Mouse (Mus musculus) hindbrain, embryonic 13.5 days (tissue): ENCODE data around the gene Prkar2b. TPM values are rescaled to one million over a fixed set of nuclear protein-coding genes. Genes with fewer than 3 reads are reported as not detected.
A peak's percentile ranks its signal among the peaks of the same experiment; 100 is the strongest.

Experiments
- ATAC-seq: fragments of 200-750 bp; cut with Nextera tagmentation; 2 replicates; pipeline ENCODE4 v1.8.0; 2017; ENCODE audit warnings: moderate TSS enrichment; ENCODE audit not compliant: low FRiP score
- H3K27ac ChIP-seq: fragments of 300-500 bp; sonication (generic); 2 replicates; pipeline ENCODE4 v1.5.1; 2015; ENCODE audit warnings: inconsistent platforms, mild to moderate bottlenecking, moderate library complexity
- H3K27me3 ChIP-seq: fragments of 300-500 bp; sonication (generic); 2 replicates; pipeline ENCODE4 v1.6.1; 2015; ENCODE audit warnings: mild to moderate bottlenecking, inconsistent platforms
- H3K36me3 ChIP-seq: fragments of 300-500 bp; sonication (generic); 2 replicates; pipeline ENCODE4 v1.6.1; 2015; ENCODE audit warnings: mild to moderate bottlenecking, inconsistent platforms
- H3K4me1 ChIP-seq: fragments of 300-500 bp; sonication (generic); replicated peaks from 2 replicates; pipeline ENCODE4 v1.6.1; 2015; ENCODE audit warnings: inconsistent platforms
- H3K4me2 ChIP-seq: fragments of 300-500 bp; sonication (generic); 2 replicates; pipeline ENCODE4 v1.6.1; 2015; ENCODE audit warnings: inconsistent platforms, mild to moderate bottlenecking, moderate library complexity
- H3K4me3 ChIP-seq: fragments of 300-500 bp; sonication (generic); 2 replicates; pipeline ENCODE4 v1.5.1; 2015; ENCODE audit warnings: mild to moderate bottlenecking, inconsistent platforms
- H3K9ac ChIP-seq: fragments of 300-500 bp; sonication (generic); 2 replicates; pipeline ENCODE4 v1.6.1; 2015; ENCODE audit warnings: mild to moderate bottlenecking, inconsistent platforms
- H3K9me3 ChIP-seq: fragments of 300-500 bp; sonication (generic); 2 replicates; pipeline ENCODE4 v1.6.1; 2016; ENCODE audit warnings: inconsistent platforms
- WGBS: fragments of 180-500 bp; shearing (Covaris S2); methylation state at CpG from one replicate; pipeline ENCODE4 v1.1.7; 2015; 5-methylcytosine and 5-hydroxymethylcytosine counted together
- polyA plus RNA-seq: library from polyadenylated mRNA; unstranded; fragments of >200 nt; fragmentation: Nextera tagmentation; extraction: Ambion mirVana; gene quantifications from 2 replicates; pipeline ENCODE4 v1.2.1, GENCODE M21; 2015

The Prkar2b gene
- polyA plus RNA-seq, 1 experiment from 2014 or later = 110 TPM

DNA sequence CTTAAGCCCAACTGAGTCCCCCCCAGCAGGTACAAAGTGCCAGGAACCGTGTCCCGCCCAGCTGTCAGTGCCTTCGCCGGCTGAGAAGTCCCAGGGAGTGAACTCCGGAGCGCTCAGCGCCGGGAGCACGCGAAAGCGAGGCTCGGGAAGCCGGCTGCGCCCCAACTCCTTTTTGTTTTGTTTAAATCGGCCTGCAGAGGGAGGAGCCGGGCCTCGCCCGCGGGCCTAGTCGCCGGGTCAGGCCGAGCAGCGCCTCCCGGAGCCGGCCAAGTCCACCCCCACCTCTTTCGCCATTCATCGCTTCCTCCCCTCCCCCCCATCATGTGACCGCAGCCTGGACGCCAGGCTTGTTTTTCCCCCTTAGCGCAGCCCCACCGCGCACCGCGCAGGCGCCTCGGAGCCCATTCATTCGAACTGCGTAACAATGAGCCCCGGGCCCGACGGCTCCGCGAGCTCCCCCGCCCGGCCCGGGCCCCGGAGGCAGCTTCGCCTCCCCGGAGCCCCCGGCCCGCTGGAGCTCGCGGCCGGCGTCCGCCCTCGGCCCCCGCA is 111.8 kb downstream of the Prkar2b start:
- under 1% methylated on average over 53 of the region's 58 CpGs for WGBS
- Histone ChIP-seq H3K36me3 (no peaks in the 10 kb centered on the region), H3K4me3 (peak overlapping the region; percentile 86), H3K9ac (peak overlapping the region; percentile 88), H3K9me3 (no peaks in the 10 kb centered on the region), H3K27me3 (no peaks in the 10 kb centered on the region), H3K27ac (peak overlapping the region; percentile 98), H3K4me2 (peak overlapping the region; percentile 61), H3K4me1 (peaks cover 7% of the 10 kb centered on the region)
- peak; percentile 83 for ATAC-seq

DNA sequence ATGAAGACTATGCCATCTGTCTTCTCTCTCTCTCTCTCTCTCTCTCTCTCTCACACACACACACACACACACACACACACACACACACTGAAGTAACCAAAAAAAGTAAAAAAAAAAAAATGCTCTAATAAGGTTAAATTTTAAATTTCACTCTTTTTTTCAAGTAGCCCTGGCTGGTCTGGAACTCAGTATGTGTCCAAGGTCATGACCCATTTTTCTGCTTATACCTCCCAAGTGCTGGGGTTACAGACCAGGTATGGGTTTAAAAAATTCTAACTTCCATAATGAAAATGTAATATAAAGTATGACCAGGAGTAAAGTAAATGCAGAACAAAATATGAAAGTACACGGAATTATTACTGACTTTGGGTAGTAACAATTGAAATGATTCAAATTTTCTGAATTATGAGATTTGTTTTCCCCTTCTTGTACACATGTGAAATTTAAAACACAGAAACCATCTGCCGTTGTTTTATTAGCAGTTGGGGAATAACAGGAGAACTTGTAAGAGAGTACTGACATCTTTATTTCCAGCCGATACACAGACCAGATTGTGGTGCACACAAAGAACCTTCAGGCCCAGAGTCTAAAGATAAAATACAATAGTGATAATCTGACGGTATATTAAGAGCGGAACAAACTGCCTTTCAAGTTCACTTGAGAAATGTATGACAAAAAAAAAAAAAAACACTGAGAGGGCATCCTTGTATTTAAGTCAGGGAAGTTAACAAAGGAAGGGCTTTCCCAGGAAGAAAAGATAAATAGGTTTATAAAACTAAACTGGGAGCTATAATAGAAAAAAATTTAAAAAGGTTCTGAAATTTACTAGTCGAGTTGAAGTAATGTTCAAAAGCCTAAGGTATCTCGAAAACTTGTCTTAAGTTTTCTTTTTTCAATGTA is 112.7 kb downstream of the Prkar2b start:
- peak overlapping the region; percentile 61 for H3K4me2 ChIP-seq
- 18% methylated on average over 7 of the region's 7 CpGs for WGBS
- H3K27me3 ChIP-seq = no peaks in the 10 kb centered on the region
- peak overlapping the region; percentile 88 for H3K9ac ChIP-seq
- H3K4me1 ChIP-seq = peaks cover 7% of the 10 kb centered on the region
- H3K4me3 ChIP-seq = peak overlapping the region; percentile 86
- H3K36me3 ChIP-seq = peaks cover 5% of the 10 kb centered on the region
- no peak for ATAC-seq
- H3K9me3 ChIP-seq = no peaks in the 10 kb centered on the region
- peak overlapping the region; percentile 98 for H3K27ac ChIP-seq

DNA sequence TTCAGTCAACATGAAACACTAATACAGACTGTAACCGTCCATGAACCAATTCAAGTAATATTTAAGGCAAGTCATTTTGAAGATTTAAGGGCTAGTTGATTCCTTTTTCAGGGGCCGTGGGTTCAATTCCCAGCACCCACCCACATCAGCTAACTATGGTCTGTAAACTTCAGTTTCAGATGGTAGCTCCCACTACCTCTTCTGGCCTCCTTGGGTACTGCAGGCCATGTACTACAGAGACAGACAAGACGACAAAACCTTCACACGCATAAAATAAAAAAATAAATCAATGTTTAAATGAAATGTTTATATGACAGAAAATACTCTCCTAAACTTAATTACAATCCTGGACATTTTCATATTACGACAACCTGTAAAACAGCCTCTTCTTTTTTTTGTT is 113.6 kb downstream of the Prkar2b start:
- no peak for ATAC-seq
- H3K27ac ChIP-seq = no peak overlapping the region
- 93% methylated on average over 5 of the region's 5 CpGs for WGBS
- H3K9me3 ChIP-seq = no peaks in the 10 kb centered on the region
- H3K4me3 ChIP-seq = no peak overlapping the region
- peaks cover 14% of the 10 kb centered on the region for H3K36me3 ChIP-seq
- peak overlapping the region; percentile 61; the same call in 1 of the 2 replicates for H3K4me2 ChIP-seq
- H3K4me1 ChIP-seq = peaks cover 7% of the 10 kb centered on the region
- H3K27me3 ChIP-seq = no peaks in the 10 kb centered on the region
- no peak overlapping the region for H3K9ac ChIP-seq

DNA sequence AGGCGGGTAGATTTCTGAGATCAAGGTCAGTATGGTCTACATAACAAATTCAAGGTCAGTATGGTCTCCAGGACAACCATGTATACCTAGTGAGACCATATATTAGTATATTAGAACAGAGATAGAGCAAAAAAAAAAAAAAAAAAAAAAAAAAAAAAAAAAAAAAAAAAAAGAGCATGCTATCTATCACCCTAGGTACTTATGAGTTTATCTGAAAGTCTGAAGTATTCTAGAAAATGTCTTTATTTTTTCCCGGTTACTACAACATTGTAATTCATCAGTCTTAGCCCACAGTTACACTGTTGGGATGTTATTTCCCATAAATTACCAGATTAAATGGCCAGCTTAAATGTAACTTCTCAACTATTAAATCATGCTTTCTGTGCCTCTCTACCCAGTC is 116.7 kb downstream of the Prkar2b start:
- Histone ChIP-seq H3K27me3 (no peaks in the 10 kb centered on the region), H3K4me3 (no peak overlapping the region), H3K4me2 (no peak overlapping the region), H3K36me3 (peaks cover 30% of the 10 kb centered on the region), H3K4me1 (no peaks in the 10 kb centered on the region), H3K27ac (no peak overlapping the region), H3K9ac (no peak overlapping the region), H3K9me3 (no peaks in the 10 kb centered on the region)
- no peak for ATAC-seq
- WGBS = 96% methylated on average over 2 of the region's 2 CpGs

DNA sequence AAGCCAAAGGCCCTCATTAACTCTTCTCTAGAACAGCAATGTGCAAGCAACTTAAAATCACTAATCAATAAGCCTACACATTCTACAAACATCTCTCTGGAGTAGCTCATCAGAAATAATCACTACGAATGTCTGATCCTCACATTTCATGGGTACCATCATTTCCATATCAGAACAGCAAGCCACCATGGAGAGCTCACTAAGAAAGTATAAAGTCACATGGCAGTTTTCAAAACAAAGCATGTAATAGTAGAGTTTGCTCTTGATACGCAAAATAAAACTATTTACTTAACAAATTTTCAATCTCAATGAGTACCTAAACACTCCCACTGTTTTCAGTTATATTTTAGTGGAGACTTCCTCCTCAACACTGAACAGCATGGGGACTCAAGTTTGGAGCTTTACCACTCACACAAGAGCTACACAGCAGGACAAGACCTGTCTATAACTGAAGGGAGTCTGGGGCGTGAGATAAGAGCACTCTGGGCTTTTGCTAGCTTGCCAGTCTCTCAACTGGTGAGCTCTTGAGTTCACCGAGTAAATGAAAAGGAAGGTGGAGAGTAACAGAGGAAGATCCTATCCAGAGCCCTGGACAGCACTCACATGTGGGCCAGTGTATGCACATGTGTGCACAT is 118.0 kb downstream of the Prkar2b start:
- no peak overlapping the region for H3K27ac ChIP-seq
- no peak overlapping the region for H3K9ac ChIP-seq
- H3K9me3 ChIP-seq = no peaks in the 10 kb centered on the region
- no peak for ATAC-seq
- no peaks in the 10 kb centered on the region for H3K4me1 ChIP-seq
- H3K27me3 ChIP-seq = no peaks in the 10 kb centered on the region
- H3K4me2 ChIP-seq = no peak overlapping the region
- peaks cover 42% of the 10 kb centered on the region for H3K36me3 ChIP-seq
- WGBS = 95% methylated on average over 4 of the region's 4 CpGs
- no peak overlapping the region for H3K4me3 ChIP-seq

DNA sequence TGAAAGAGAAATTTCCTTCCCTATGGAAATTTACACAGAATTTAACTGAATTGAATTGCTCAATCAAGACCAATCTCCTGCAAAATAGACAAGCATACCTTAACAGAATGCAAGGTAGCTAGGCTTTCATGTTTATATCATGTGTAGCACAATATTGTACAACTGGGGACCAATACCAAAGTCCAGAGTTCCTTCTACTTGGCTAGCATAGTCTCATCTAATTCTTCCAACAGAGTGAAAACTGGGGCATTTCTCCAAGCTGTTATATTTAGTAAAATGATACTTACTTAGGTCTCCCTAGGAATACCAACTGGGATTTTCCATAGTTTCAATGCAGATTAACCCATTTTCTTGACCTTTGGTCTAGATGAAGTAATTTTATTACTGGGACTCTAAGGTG is 122.1 kb downstream of the Prkar2b start:
- Histone ChIP-seq H3K27me3 (no peaks in the 10 kb centered on the region), H3K9ac (no peak overlapping the region), H3K27ac (no peak overlapping the region), H3K36me3 (peaks cover 71% of the 10 kb centered on the region), H3K4me2 (no peak overlapping the region), H3K4me3 (no peak overlapping the region), H3K4me1 (no peaks in the 10 kb centered on the region), H3K9me3 (no peaks in the 10 kb centered on the region)
- no peak for ATAC-seq

DNA sequence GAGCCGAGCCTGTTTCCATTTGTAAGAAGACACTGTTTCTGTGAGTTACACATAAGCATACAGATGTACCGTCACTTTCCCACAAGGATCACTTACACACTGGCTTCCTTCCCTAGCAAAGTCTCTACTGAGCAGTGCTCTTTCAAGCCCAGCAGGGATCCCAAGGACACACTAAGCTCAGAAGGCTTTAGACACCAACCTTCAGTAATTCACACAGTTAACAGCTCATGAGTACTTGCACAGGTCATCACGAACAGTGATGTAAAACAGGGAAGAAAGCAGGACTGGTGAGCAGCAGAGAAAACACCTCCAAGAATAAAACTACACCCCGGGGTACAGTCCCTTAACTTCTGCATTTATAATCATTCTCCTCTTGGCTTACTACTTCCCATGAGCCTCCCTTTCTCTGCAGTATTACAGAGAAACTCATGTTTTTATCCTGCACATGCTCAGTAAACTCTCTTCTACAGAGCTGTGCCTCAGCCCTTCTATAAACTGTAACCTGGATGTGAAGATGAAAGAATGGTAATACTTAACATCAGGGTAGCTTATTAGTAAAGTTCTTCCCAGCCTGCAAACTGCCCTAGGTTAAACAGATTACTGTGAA is 122.6 kb downstream of the Prkar2b start:
- Histone ChIP-seq H3K4me3 (no peak overlapping the region), H3K4me1 (no peaks in the 10 kb centered on the region), H3K27me3 (no peaks in the 10 kb centered on the region), H3K9me3 (no peaks in the 10 kb centered on the region), H3K9ac (no peak overlapping the region), H3K36me3 (peaks cover 67% of the 10 kb centered on the region), H3K27ac (no peak overlapping the region), H3K4me2 (no peak overlapping the region)
- 94% methylated on average over 4 of the region's 4 CpGs for WGBS
- no peak for ATAC-seq

DNA sequence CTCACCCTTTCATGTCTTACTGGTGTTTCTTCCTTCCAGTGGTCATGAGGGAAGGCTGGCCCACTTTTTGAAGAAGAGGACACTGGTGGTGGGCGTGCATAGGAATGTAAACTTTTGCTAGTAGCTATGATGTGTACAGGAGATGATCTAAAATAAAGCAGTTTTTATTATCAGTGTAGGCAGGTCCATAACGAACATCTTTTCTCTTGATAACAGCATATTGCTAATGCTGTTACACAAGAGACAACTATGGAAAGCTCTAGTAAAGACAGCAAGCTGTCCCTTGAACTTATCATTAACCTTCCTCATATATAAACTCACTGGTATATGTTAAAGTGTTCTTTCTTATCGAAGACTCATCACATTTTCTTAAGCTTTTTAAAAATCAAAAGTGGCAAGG is 123.5 kb downstream of the Prkar2b start:
- no peak overlapping the region for H3K9ac ChIP-seq
- H3K27ac ChIP-seq = no peak overlapping the region
- no peak for ATAC-seq
- H3K27me3 ChIP-seq = no peaks in the 10 kb centered on the region
- no peak overlapping the region for H3K4me3 ChIP-seq
- H3K4me2 ChIP-seq = no peak overlapping the region
- 93% methylated on average over 3 of the region's 3 CpGs for WGBS
- H3K36me3 ChIP-seq = peaks cover 64% of the 10 kb centered on the region
- H3K4me1 ChIP-seq = no peaks in the 10 kb centered on the region
- no peaks in the 10 kb centered on the region for H3K9me3 ChIP-seq

DNA sequence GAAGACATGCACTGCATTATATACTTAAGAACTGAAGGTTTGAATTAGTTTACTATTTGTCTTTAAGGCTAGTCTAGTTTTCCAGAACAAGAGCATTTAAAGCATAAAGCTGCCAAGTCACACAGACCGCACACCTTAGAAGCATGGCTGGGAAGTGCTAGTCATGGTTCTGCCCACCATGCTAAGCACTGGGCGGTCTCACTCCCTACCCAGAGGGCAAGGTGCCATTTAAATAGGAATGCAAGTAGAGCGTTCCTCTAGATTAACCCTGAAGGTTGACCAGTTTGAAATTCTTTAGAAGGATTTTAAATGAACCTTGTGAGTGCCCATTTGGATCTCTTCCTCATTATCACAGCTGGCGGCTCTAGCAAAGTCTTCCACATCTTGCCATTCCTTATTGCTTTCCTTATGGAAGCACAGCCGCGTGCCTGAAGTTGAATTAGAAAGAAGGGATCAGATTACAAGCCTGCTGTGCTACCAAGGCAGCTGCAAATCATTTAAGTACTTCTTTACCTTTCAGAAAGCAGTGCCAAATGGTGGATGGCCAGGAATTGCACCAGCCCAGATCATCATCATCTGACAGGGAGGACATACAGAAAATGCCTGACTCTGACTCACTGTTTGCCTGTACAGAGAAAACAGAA is 124.3 kb downstream of the Prkar2b start:
- peaks cover 68% of the 10 kb centered on the region for H3K36me3 ChIP-seq
- no peak overlapping the region for H3K4me2 ChIP-seq
- H3K4me1 ChIP-seq = no peaks in the 10 kb centered on the region
- no peak for ATAC-seq
- no peak overlapping the region for H3K27ac ChIP-seq
- H3K4me3 ChIP-seq = no peak overlapping the region
- H3K9me3 ChIP-seq = no peaks in the 10 kb centered on the region
- no peaks in the 10 kb centered on the region for H3K27me3 ChIP-seq
- H3K9ac ChIP-seq = no peak overlapping the region
- WGBS = 50% methylated on average over 6 of the region's 6 CpGs

DNA sequence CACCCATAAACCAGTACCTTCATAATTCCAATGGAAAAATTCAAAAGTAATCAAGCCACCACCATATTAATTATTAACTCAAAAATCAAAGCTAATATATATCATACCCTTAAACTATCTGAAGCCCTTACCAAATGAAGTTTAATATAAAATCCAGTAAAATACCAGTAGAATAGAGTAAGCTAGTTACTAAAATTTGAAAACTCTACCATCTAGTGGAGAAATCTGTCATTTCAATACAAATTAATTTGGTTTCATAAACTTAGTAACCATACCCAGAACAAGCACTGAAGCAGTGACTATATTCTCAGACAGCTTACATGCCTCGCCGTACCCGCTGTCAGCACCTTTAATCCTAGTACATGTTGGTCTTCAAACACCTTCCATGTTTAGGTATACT is 129.3 kb downstream of the Prkar2b start:
- Histone ChIP-seq H3K27me3 (no peaks in the 10 kb centered on the region), H3K36me3 (peaks cover 63% of the 10 kb centered on the region), H3K4me3 (no peak overlapping the region), H3K4me1 (no peaks in the 10 kb centered on the region), H3K9me3 (no peaks in the 10 kb centered on the region), H3K4me2 (no peak overlapping the region), H3K9ac (no peak overlapping the region), H3K27ac (no peak overlapping the region)
- no peak for ATAC-seq
- WGBS = 98% methylated on average over 3 of the region's 3 CpGs

DNA sequence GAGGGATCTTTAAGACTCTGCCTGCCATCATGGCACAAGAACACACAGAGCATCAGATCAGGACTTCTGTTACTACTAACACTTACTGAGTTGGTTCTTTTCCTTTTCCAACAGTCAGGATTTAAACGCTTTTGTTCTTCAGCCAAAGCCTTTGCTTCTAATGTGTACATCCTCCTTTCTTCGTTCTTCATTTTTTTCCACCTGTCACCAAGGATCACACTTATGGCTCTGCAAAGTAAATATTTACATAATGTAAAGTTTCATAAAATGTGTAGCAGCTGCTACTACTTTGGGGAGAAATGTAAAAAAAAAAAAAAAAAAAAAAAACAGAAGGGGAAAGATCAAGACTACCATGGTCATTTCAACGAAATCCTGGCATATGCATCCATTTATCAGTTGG is 132.6 kb downstream of the Prkar2b start:
- Histone ChIP-seq H3K9me3 (no peaks in the 10 kb centered on the region), H3K4me2 (no peak overlapping the region), H3K4me3 (no peak overlapping the region), H3K4me1 (no peaks in the 10 kb centered on the region), H3K9ac (no peak overlapping the region), H3K27me3 (no peaks in the 10 kb centered on the region), H3K27ac (no peak overlapping the region), H3K36me3 (peaks cover 72% of the 10 kb centered on the region)
- WGBS = 87% methylated on average over 3 of the region's 3 CpGs
- no peak for ATAC-seq

DNA sequence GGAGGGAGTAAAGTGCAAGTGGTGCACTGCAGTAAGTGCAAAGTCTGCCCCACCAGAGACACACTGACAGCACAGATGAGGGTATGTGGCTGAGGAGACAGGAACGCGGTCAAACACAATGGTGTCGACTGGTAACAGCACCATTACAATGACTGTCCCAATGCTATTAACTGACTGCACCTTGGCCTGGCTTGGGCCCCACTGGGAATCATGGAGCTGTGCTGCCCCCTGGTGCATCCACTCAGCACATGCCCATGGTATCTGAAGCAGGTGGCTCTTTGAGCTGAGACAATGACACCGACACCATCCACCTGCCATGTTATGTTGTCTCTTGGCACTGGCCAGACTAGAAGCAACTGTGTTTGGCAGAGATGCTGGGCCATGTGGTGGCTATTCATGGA is 134.4 kb downstream of the Prkar2b start:
- Histone ChIP-seq H3K9me3 (no peaks in the 10 kb centered on the region), H3K4me3 (no peak overlapping the region), H3K4me2 (no peak overlapping the region), H3K9ac (no peak overlapping the region; the same call in 1 of the 2 replicates), H3K27me3 (no peaks in the 10 kb centered on the region), H3K27ac (0 out of 2 replicates have a peak overlapping the region, but pooled peaks have one; percentile 4), H3K36me3 (peaks cover 59% of the 10 kb centered on the region), H3K4me1 (no peaks in the 10 kb centered on the region)
- 46% methylated on average over 4 of the region's 4 CpGs for WGBS
- peak; percentile 86 for ATAC-seq
